Mouse (Mus musculus): Measurements from ENCODE around the gene Hist2h2aa2. TPM values are rescaled to one million over a fixed set of nuclear protein-coding genes. Genes with fewer than 3 reads are reported as not detected.
"Not testable (repeated sequence)": the region's sequence is repeated elsewhere in the genome, so short reads cannot be mapped to it uniquely, and the experiment has no call there.

Hist2h2aa2 gene
- polyA plus RNA-seq (2015; fragmentation: Nextera tagmentation; extraction: Ambion mirVana), result 52.8 and 67.0 TPM in 2 replicates

- 3% methylated on average over 39 of the region's 85 CpGs for WGBS
These were observed at the start of gene Hist2h2aa2 for GRCm38 (mm10) chr3:96239949-96240798. Hist2h2aa2 (minus strand) TSS chr3:96240276.

GRCm38 (mm10) chr3:96289201-96289600 lies 49.1 kb upstream of the Hist2h2aa2 start:
- H3K4me3 ChIP-seq, result no peak overlapping the region
- H3K27ac ChIP-seq, result no peak overlapping the region
- ATAC-seq (ENCODE audit: insufficient number of reproducible peaks, insufficient read depth, low FRiP score, low TSS enrichment, low read depth), result no peak
- no peak overlapping the region for H3K4me2 ChIP-seq
- no peaks in the 10 kb centered on the region for H3K36me3 ChIP-seq
- WGBS, result 73% methylated on average over 3 of the region's 3 CpGs
- peaks cover 2% of the 10 kb centered on the region; the same call in 1 of the 2 replicates for H3K4me1 ChIP-seq
- H3K9me3 ChIP-seq, result no peaks in the 10 kb centered on the region
- H3K9ac ChIP-seq, result no peak overlapping the region
- H3K27me3 ChIP-seq, result peaks cover 7% of the 10 kb centered on the region

More at GRCm38 (mm10) chr3:96239949-96240798, at the start of gene Hist2h2aa2:
- H3K4me1 ChIP-seq, result peaks cover 47% of the 10 kb centered on the region
- H3K9ac ChIP-seq, result peak within 1 kb of the TSS; percentile 65
- ATAC-seq (ENCODE audit: insufficient number of reproducible peaks, insufficient read depth, low FRiP score, low TSS enrichment, low read depth), result peak; percentile 85
- not testable (repeated sequence) for H3K27me3 ChIP-seq, H3K36me3 ChIP-seq, H3K9me3 ChIP-seq
- peak within 1 kb of the TSS; percentile 36 for H3K4me3 ChIP-seq
- H3K27ac ChIP-seq, result peak within 1 kb of the TSS; percentile 92
- peak within 1 kb of the TSS; percentile 54 for H3K4me2 ChIP-seq

- not testable (repeated sequence) for H3K4me1 ChIP-seq; H3K27ac ChIP-seq; H3K36me3 ChIP-seq; H3K9me3 ChIP-seq; H3K4me2 ChIP-seq; ATAC-seq (ENCODE audit: insufficient number of reproducible peaks, insufficient read depth, low FRiP score, low TSS enrichment, low read depth); H3K4me3 ChIP-seq; H3K9ac ChIP-seq
- peaks cover 24% of the 10 kb centered on the region for H3K27me3 ChIP-seq
- WGBS, result 87% methylated on average over 11 of the region's 11 CpGs
These were observed 47.3 kb upstream of the Hist2h2aa2 start for GRCm38 (mm10) chr3:96287334-96287733.

GRCm38 (mm10) chr3:96284457-96284856 lies 44.4 kb upstream of the Hist2h2aa2 start:
- Histone ChIP-seq H3K27ac (no peak overlapping the region), H3K36me3 (no peaks in the 10 kb centered on the region), H3K4me3 (no peak overlapping the region), H3K9ac (peak overlapping the region; percentile 44; the same call in 1 of the 2 replicates), H3K9me3 (no peaks in the 10 kb centered on the region), H3K27me3 (peaks cover 30% of the 10 kb centered on the region), H3K4me2 (peak overlapping the region; percentile 36), H3K4me1 (peaks cover 8% of the 10 kb centered on the region; the same call in 1 of the 2 replicates)
- WGBS, result 13% methylated on average over 4 of the region's 4 CpGs
- ATAC-seq (ENCODE audit: insufficient number of reproducible peaks, insufficient read depth, low FRiP score, low TSS enrichment, low read depth), result no peak

GRCm38 (mm10) chr3:96280660-96281059 lies 40.6 kb upstream of the Hist2h2aa2 start:
- whole genome bisulfite sequencing, result 50% methylated on average over 6 of the region's 6 CpGs
- Histone ChIP-seq H3K36me3 (no peaks in the 10 kb centered on the region), H3K27ac (no peak overlapping the region), H3K9ac (no peak overlapping the region), H3K4me1 (peaks cover 18% of the 10 kb centered on the region), H3K4me3 (no peak overlapping the region), H3K27me3 (peaks cover 25% of the 10 kb centered on the region), H3K4me2 (no peak overlapping the region), H3K9me3 (no peaks in the 10 kb centered on the region)
- ATAC-seq (ENCODE audit: insufficient number of reproducible peaks, insufficient read depth, low FRiP score, low TSS enrichment, low read depth), result no peak

- under 1% methylated on average over 49 of the region's 49 CpGs for WGBS
- no peaks in the 10 kb centered on the region for H3K36me3 ChIP-seq
These were observed 37.9 kb upstream of the Hist2h2aa2 start for GRCm38 (mm10) chr3:96277800-96278624.

GRCm38 (mm10) chr3:96277428-96277799 lies 37.3 kb upstream of the Hist2h2aa2 start:
- Histone ChIP-seq H3K9me3 (no peaks in the 10 kb centered on the region), H3K4me1 (peaks cover 10% of the 10 kb centered on the region), H3K4me2 (peak overlapping the region; percentile 89), H3K4me3 (peak overlapping the region; percentile 52), H3K27ac (peak overlapping the region; percentile 92), H3K36me3 (no peaks in the 10 kb centered on the region), H3K27me3 (peaks cover 6% of the 10 kb centered on the region; the same call in 1 of the 2 replicates), H3K9ac (peak overlapping the region; percentile 73)
- WGBS, result 12% methylated on average over 8 of the region's 8 CpGs
- no peak for ATAC-seq (ENCODE audit: insufficient number of reproducible peaks, insufficient read depth, low FRiP score, low TSS enrichment, low read depth)

More at GRCm38 (mm10) chr3:96277800-96278624, 37.9 kb upstream of the Hist2h2aa2 start:
- peak; percentile 89 for ATAC-seq (ENCODE audit: insufficient number of reproducible peaks, insufficient read depth, low FRiP score, low TSS enrichment, low read depth)
- H3K27me3 ChIP-seq, result peaks cover 12% of the 10 kb centered on the region
- H3K9ac ChIP-seq, result peak overlapping the region; percentile 73
- H3K4me2 ChIP-seq, result peak overlapping the region; percentile 89
- H3K4me3 ChIP-seq, result peak overlapping the region; percentile 52
- no peaks in the 10 kb centered on the region for H3K9me3 ChIP-seq
- peak overlapping the region; percentile 92 for H3K27ac ChIP-seq
- H3K4me1 ChIP-seq, result peaks cover 10% of the 10 kb centered on the region

GRCm38 (mm10) chr3:96273591-96274465 lies 33.8 kb upstream of the Hist2h2aa2 start:
- H3K36me3 ChIP-seq, result no peaks in the 10 kb centered on the region
- no peak overlapping the region for H3K27ac ChIP-seq
- no peak overlapping the region for H3K4me3 ChIP-seq
- no peak for ATAC-seq (ENCODE audit: insufficient number of reproducible peaks, insufficient read depth, low FRiP score, low TSS enrichment, low read depth)
- H3K27me3 ChIP-seq, result no peaks in the 10 kb centered on the region
- 90% methylated on average over 17 of the region's 17 CpGs for WGBS
- H3K4me2 ChIP-seq, result no peak overlapping the region
- H3K9me3 ChIP-seq, result no peaks in the 10 kb centered on the region
- H3K9ac ChIP-seq, result no peak overlapping the region
- H3K4me1 ChIP-seq, result peaks cover 14% of the 10 kb centered on the region

- H3K9ac ChIP-seq, result peak within 1 kb of the TSS; percentile 83
- H3K27ac ChIP-seq, result peak within 1 kb of the TSS; percentile 97
- no peaks in the 10 kb centered on the region for H3K9me3 ChIP-seq
- WGBS, result under 1% methylated on average over 45 of the region's 45 CpGs
- peaks cover 22% of the 10 kb centered on the region for H3K4me1 ChIP-seq
- H3K27me3 ChIP-seq, result no peaks in the 10 kb centered on the region
- ATAC-seq (ENCODE audit: insufficient number of reproducible peaks, insufficient read depth, low FRiP score, low TSS enrichment, low read depth), result peak; percentile 95
- peak within 1 kb of the TSS; percentile 57 for H3K4me3 ChIP-seq
- H3K4me2 ChIP-seq, result peak within 1 kb of the TSS; percentile 87
- H3K36me3 ChIP-seq, result no peaks in the 10 kb centered on the region
These were observed 29.7 kb upstream of the Hist2h2aa2 start, which contains the start of gene Hist2h2bb for GRCm38 (mm10) chr3:96269511-96270474. Hist2h2bb (plus strand) TSS chr3:96269752.

GRCm38 (mm10) chr3:96268776-96269378 lies 28.8 kb upstream of the Hist2h2aa2 start:
- peaks cover 31% of the 10 kb centered on the region for H3K4me1 ChIP-seq
- peak overlapping the region; percentile 87 for H3K4me2 ChIP-seq
- peak overlapping the region; percentile 83 for H3K9ac ChIP-seq
- ATAC-seq (ENCODE audit: insufficient number of reproducible peaks, insufficient read depth, low FRiP score, low TSS enrichment, low read depth), result peak; percentile 8; the same call in 1 of the 2 replicates
- WGBS, result 0% methylated on average over 20 of the region's 44 CpGs
- H3K27ac ChIP-seq, result peak overlapping the region; percentile 97
- not testable (repeated sequence) for H3K9me3 ChIP-seq, H3K36me3 ChIP-seq, H3K27me3 ChIP-seq
- peak overlapping the region; percentile 57 for H3K4me3 ChIP-seq

All from embryonic facial prominence, embryonic 13.5 days (tissue).